Mouse (Mus musculus) heart, postnatal 4 days (tissue): Measurements from ENCODE around the gene Eml6. TPM values are rescaled to one million over a fixed set of nuclear protein-coding genes. Genes with fewer than 3 reads are reported as not detected.

Experiments used
- total RNA-seq, 2 experiments: library from RNA; stranded (reverse); gene quantifications; 2 replicates each; pipeline ENCODE4 v1.2.3; 2021

Eml6 gene
- total RNA-seq, 2 experiments from 2014 or later = 1.5 to 1.7 TPM

Other genes with a start within 250 kb of the Eml6 start
- gene 4931440F15Rik, start 200.4 kb downstream of the Eml6 start, total RNA-seq = 1 to 10 TPM; 1.1 to 1.5 TPM
- gene Sptbn1, start 242.1 kb upstream of the Eml6 start, total RNA-seq = 100 to 1,000 TPM; 571 to 581 TPM